Mouse (Mus musculus) spleen, postnatal 10 days (tissue): Measurements from ENCODE around the gene Zfp871.
"Not testable (repeated sequence)": the region's sequence is repeated elsewhere in the genome, so short reads cannot be mapped to it uniquely, and the experiment has no call there.

ENCODE experiments used
- DNase-seq, 2 experiments: peaks; one replicate each; pipeline ENCODE4 v3.0.0; 2021 to 2022; ENCODE audit warnings: low spot score in 2 of 2

The Zfp871 gene

GRCm38 (mm10) chr17:32738406-32738805 lies 49.7 kb downstream of the Zfp871 start:
- DNase-seq = no peak

- DNase-seq = no peak
Measured at GRCm38 (mm10) chr17:32729029-32729428, 59.1 kb downstream of the Zfp871 start.

GRCm38 (mm10) chr17:32726360-32726759 lies 61.7 kb downstream of the Zfp871 start:
- DNase-seq = not testable (repeated sequence)

GRCm38 (mm10) chr17:32722771-32723170 lies 65.3 kb downstream of the Zfp871 start:
- no peak for DNase-seq

- DNase-seq = not testable (repeated sequence)
Measured at GRCm38 (mm10) chr17:32722151-32722550, 65.9 kb downstream of the Zfp871 start.
